Mouse (Mus musculus) adrenal gland, postnatal 25 days (tissue): ENCODE results near the gene Clstn1. TPM values are rescaled to one million over a fixed set of nuclear protein-coding genes. Genes with fewer than 3 reads are reported as not detected.
A peak's percentile ranks its signal among the peaks of the same experiment; 100 is the strongest.

Experiments used
- DNase-seq: peaks from one replicate; pipeline ENCODE4 v3.0.0; 2021; ENCODE audit warnings: mixed read lengths
- total RNA-seq: library from RNA; stranded (reverse); gene quantifications from 2 replicates; pipeline ENCODE4 v1.2.3, GENCODE M21; 2021

Gene Clstn1
- total RNA-seq, 1 experiment from 2014 or later = 83.9 TPM

DNA sequence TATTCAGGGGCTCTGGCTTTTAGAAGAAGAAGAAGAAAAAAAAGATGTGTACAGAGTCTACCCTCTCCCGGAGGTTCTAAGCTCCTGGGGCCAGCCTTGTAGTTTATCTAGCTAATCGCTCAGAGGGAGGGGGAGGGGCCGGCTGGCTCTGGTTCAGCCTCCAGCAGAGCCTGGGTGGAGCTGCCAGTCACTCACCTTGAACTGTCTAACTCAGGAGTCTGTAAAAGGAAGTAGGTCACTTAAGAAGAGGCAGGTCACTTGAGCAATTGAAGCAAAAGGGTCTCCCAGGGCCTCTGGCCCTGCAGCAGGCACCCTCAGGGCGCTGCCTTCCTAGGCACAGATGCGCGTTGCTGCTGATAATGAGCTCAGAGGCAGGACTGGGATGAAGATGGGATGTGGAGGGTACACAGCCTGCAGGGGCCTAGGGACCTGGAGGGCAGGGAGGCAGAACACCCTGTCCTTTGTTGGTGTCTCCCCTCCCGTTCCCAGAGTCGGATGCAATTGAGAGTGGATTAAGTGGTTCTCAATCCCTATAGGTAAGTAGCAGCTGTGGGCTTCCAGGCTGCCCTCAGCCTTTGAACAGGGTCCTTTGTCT is 18.7 kb upstream of the Clstn1 start:
- peak; percentile 68 for DNase-seq

DNA sequence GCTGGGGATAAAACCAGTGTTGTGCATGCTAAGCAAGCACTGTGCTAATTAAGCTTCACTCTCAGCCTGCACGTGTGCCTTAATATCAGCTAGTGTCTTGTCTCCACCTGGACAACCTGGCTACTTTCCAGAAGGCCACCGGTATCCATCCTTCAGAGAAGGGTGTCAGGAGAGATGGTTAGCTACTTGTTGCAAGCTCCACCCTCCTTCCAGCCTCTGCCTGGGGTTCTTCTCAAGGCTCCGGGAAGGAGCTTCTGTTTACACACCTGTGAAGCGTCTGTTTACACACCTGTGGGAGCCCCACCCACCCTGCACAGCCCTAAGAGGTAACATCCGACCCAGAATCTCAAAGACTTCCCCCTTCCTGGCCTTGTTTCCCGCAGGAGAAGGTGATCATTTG is 17.6 kb upstream of the Clstn1 start:
- DNase-seq = no peak

DNA sequence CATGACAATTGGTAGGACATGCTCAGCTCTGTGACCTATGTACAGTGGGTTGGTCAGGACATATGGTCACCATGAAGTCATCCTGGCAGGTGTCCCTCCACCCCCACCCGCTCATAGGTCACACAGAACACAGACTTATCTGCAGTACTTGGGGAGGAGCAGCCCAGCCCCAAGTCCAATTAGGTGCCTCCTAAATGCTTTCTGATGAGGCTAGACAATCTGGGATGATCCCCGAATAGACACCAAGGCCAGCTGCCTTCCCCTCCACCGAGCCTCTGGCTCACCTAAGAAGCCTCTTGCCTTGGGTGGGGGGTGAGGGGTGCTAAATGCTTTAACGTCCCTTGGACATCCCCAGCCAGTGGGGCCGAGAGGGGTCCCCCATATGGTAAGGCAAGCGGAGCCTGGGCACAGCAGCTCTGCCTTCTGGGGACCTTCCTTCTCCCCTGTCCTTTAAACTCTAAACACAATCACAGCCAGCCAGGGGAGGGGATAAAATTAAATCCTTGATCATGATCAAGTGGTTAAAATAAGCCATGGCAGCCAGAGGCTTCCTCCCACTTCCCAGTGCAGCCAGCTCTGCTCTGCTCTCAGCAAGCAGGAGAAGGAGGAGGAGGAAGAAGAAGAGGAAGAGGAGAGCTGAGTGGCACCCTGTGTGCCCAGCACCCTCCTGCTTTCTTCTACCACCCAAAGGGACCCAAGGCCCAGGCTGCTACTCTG is 16.3 kb upstream of the Clstn1 start:
- DNase-seq = no peak

DNA sequence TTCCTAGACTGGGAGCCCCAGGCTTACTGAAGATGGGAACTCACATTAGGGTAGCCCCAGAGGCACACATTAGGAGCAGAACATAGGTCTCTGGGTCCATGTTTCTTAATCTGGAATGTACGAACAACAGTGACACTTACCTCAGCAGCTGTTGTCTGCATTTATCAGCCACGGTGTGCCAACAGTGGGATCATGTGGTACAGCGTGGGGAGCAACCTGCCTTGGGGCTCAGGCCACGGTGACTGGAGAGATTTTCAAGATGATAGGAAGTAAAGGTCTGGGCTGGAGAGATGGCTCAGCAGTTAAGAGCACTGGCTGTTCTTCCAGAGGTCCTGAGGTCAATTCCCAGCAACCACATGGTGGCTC is 15.8 kb upstream of the Clstn1 start:
- no peak for DNase-seq

DNA sequence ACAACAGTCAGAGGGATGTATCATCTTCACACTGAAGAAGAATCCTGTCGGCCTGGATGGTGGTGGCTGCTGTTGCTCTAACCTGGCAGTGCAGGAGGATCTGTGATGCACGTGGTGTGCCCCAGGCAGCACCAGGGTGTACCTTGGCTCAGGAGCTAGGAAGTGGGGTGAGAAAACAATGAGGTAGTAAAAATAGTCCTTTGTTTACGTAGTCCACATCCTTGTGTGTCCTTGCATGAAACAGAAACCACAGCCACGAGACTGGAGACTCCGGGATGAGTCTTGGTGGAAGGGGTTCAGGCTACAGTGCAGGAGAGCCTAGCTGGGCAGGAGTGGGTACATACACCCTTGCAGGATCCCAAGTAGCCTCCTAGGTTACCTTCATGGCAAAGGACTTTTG is 15.1 kb upstream of the Clstn1 start:
- no peak for DNase-seq

DNA sequence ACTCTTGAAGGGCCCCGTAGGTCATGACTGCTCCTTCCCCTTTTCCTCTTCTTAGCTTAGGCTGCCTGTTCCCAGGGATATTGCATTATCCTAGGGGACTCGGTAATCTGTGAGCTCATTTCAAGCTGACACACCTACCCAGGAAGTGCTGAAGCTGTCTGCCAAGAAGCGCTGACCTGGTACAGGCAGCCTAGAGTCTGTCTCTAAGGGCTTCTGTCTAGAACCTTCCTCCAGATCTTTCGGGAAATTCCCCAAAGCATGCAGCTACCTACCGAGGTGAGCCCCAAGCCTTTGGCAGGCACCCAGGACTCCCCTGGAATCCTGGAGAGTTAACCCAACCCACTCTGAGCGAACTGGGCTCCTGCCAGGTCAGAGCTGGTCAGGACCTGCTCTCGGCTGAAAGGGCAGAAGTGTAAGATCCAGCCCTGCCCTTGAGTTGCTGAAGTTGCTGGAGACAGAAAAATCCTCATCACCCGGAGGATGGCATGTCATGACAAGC is 14.6 kb upstream of the Clstn1 start:
- DNase-seq = peak; percentile 41

DNA sequence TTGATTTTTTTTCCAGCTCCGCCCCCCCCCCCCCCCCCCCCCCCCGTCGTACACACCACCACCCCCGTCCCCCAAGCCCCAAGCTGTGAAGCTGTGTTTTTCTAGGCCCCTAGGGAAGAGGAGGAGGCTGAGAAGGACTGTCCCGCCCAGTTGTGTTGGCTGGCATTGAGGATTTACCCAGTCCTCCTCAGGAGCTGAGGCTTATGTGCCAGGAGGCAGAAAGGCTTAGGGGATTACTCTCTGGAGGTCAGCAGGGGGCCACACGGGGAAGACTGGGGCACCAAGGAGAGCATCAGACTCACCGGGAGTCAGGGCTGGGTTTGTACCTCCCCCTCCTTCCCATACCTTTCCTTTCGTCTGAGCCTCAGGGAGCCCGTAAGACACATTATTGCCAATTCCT is 13.8 kb upstream of the Clstn1 start:
- no peak for DNase-seq

DNA sequence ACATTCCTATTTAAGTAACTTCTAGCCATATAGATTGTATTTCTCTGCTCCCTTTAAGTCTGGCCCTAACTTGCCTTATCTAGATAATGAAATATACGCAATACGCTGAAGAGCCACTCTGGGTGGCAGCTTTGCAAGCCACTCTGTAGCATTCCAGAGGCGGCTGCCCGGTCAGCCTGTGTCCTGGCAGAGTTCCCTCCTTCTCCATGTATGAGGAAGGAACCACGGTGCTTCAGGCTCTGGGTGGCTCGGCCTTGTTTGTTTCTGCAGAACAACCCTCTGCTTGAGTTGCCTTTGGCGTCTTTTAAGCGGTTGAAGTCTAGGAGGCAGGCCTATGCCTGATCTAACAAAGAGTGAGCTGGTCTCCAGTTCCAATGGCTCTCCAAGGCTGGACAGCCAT is 13.4 kb upstream of the Clstn1 start:
- no peak for DNase-seq

DNA sequence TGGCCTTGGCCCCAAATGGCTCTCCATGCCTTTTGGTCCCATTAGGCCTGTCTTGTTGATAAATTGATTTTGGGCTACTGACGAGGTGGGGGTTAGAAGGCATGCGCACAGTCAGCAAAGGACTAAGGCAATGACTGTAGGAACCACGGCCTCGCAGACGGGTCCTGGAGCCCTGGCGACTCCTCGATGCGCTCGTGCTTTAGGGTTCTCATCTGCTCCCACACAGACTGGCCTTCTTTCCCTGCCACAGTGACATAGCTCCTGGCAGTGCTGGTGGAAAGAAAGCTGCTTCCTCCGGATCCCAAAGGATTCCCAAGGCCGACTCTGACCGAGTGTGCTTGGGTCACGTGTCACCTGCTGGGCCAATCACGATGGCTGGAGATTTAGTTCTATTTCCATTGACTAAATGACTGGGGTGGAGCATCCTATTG is 11.9 kb upstream of the Clstn1 start:
- DNase-seq = peak; percentile 42

DNA sequence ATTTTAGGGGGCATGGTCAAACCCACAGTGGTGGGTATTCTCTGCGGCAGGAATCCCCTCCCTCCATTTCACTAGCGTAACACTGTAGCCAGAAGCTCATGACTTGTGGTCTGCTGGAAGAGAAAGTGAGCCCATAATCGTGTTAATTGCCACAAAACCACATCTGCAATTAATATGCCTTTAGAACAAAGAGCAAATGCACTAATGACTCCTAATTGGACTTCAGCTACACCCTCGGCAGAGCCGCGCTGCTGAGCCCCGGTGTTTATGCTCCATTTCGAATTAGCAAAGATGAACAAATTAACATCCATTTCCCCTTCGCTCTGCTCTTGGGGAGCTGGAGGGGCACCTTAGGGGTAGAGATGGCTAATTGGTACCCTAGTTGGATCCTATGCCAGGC is 10.2 kb upstream of the Clstn1 start:
- DNase-seq = no peak

DNA sequence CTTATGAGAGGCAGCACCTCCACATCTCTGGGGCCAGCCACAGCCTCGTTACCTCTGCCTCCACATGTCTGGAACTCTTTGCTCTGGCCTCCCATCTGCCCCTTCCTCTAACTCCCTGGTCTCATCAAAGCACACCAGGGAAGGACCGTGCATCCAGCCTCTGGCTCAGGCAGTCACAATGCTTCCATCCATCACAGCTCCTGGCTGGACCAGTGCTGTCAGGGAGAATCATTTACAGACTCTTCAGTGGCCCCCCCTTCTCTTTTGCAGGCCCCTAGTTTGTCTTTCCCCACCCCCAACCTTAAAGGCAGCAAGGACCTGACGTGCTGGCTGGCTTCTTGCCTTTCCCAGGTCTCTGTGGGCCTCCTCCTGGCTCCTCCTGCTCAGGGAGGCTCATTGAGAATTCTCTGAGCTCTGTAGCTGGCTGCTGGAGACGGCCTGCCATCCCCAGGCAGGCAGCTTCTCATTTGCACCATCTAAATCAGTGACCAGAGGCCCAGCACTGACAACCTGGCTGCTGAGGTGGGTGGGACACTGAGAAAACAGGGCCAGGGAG is 9.2 kb upstream of the Clstn1 start:
- no peak for DNase-seq

DNA sequence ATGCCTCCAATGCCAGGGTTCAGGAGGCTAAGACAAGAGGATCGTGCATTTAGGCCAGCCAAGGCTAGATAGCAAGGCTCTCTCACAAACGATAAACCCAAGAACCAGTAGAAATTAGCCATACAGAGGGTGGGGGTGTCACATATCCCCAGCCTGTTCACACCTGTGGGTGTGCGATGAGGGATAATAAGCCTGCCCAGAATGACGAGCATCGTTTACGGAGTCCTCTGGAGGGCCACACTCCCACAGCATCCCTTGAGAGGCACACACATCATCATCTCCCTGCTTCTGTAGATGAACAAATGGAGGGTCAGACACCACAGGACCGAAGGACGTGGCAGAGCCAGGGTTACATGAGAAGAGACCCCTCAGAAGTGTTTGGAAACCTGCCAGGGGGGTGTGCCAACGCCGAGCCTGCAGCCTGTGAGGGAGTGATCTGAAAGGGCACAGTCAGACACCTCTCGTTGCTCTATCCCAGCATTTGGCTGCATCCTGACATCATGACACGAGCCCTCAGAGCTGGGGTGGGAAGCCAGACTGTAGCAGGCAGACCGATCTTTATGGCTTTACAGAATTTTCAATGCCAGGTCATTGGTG is 8.1 kb upstream of the Clstn1 start:
- no peak for DNase-seq

DNA sequence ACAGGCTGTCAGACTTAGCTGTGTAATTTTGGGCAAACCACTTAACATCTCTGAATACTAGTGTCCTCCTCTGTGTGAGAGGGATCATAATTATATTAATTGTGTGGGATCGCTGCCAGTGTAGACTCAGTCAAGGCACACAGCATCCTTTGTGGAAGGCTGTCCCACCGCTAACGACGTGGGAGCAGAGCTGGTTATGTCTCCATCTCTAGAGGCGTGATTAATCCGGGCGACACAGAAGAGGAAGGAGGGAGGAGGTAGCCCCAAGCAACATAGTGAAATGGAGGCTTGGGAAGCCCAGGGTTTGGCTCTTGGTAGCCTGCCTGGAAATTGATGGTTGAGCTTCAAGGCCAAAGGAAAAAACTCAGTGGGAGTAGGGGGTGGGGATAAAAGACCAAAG is 7.4 kb upstream of the Clstn1 start:
- no peak for DNase-seq

DNA sequence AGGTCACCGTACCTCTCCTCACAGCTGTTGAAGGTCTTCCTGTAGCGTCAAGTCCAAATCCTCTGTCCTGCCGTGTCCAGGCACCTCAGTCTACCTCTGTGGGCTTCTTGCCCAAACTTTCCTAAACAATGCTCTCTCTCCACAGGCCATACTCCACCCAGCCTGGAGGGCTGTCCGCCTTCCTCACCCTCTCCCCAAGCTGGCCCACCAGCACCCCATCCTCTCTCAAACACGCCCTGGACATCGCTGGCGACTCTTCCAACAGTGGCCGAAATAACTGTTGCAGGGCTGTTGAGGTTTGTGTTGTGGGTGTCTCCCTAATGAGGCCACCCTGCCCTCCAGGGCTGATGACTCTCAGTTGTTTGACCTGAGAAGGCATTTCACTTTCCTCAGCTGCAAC is 1.0 kb upstream of the Clstn1 start:
- no peak for DNase-seq

DNA sequence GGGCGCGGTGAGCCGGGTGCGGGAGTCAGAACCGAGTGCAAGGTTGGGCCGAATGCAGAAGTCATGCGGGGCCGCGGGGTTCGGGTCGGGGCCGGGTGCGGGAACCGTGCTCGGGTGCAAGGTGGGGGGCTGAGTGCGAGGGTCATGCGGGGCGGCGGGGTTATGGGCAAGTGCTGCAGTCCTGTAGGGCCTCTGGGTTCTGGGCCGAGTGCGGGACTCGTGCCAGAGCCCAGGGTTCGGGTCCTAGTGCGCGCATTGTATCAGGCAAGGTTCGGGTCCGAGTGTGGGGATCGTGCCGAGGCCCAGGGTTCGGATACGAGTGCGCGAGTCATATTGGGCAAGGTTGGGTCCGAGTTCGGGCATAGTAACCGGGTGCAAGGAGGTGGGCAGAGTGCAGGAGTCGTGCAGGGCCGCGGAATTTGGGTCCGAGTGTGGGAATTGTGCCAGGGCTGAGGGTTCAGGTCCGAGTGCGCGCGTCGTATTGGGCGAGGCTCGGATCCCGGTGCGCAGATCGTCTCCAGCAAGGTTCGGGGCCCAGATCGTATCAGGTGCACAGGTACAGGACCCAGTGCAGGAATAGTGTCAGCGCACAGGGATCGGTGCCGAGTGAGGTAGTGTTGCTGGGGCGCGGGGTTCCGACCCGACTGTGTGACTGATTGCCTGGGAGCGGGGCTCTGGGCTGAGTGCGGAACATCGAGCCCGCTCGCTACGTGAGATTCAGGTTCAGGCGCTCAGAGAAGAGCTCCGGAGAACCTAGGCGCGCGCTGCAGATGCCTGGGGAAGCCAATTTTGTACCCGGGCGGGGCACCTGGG is 721 bp downstream of the Clstn1 start:
- peak; percentile 40 for DNase-seq

DNA sequence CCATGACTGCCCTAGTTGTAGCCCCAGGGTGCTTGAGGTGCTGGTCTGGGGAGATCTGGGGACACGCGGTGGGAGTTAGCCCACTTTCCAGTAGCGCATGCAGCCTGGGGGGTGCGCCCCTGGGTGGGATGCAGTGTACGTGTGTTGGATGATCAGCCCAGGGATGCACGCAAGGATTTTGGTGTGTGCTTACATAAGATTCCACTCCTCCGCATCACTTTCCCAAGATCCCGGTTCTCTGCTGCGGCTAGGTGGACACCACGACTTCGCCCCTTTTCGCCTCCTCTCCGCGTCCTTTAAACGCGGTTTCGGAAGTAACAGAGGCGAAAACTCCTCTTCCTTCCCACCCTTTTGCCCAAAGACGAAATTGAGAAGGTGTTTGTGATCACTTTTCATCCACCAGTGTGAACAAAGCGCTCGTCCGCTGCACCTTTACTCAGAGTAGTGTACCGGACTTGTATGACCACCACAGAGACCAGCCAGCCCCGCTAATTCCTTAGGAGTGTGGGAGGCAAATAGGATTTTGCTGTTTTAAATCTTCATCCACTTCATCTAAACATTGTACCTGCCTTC is 1.4 kb downstream of the Clstn1 start:
- no peak for DNase-seq

DNA sequence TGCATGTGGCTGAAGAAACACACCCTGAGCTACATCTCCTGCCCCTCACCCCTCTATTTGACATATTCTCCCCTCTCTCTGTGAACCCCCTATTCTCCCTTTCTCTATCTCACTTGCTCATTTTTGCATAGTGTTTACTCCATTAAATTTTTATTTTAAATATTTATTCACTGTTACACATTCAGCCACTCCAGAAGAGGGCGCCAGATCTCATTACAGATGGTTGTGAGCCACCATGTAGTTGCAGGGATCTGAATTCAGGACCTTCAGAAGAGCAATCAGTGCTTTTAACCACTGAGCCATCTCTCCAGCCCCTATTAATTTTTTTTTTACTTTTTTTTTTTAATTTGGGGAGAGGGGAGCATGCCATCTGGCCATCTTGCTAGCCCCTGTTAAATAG is 3.9 kb downstream of the Clstn1 start:
- no peak for DNase-seq

DNA sequence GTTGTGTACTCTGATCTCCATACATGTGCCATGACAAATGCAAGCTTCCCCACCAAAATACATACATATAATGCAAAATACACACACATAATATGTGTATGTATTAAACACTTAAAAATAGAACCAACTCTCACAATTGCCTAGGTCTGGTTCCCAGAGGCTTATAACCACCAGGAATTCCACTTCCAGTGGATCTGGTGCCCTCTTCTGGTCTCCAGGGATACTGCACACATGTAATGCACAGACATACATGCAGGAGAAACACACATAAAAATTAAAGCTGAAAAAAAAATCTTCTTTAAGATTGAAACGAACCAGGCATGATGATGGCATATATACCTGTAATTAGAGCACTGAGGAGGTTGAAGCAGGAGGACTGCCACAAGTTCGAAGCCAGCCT is 5.2 kb downstream of the Clstn1 start:
- no peak for DNase-seq

DNA sequence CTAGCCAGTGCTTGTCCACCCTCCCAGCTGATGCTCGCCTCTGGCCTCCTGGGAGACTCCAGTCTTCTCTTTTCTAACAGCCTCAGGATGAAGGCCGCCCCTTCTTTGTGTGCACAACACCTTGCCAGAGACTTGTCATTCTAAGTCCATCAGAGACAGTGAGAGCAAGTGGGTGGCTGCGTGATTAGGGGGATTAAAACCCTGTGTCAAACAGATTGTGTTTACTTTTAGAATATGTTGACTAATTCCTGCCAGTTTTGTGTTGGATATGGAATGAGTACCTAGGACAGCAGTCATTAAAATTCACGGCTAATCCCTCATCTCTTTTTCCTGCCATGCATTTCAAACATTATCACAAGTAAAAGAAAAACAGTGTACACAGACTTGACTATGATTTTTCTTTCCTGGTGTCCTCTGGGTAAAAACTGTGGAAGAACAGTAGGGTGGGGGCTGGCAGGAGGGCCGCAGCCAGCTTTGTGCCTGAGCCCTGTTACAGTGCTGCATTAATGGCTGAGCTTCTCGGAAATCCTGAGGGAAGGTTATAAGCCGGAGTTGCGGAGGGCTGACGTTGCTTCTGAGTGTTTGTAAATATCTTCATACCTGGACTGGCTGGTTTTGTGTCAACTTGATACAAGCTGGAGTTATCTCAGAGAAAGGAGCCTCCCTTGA is 8.8 kb downstream of the Clstn1 start:
- DNase-seq = no peak

DNA sequence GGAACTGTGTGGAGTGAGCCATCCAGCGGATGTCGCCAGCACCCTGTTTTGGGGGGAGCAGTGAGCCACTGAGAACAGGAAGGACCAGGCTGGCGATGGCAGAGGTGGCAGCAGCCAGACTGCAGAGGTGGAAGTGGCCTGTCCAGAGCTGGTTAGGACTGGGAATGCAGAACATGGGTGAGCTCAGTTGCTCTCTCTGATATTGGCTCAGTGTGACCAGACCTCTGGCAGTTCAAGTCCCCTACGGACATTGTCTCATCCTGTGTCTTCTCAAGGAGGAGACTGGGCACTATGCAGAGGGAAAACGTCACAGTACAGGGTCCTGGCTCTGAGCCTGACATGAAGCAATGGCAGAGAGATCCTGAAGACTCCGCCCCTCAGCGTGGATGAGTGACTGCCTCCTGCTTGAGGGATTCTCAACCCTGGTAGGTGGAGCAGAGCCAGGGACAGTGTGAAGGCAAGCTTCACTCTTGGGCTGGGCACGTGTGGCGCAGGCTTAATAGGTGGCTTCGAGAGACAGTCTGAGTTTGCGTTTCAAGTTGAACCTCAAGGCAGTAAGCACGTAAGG is 11.5 kb downstream of the Clstn1 start:
- no peak for DNase-seq

DNA sequence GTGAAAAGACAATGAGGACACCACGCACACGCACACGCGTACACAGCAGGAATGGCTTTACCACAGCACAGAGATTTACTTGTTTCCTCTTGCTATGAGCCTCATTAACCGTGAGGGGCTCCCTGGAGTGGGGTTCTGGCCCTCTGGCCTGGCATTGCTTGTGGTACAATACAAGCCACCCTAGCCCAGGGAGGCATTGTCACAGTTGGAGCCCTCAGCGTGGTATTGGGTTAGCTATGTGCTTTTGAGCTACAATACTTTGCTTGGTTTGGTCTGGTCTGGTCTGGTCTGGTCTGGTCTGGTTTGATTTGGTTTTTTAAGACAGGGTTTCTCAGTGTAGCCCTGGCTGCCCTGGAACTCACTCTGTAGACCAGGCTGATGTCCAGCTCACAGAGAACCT is 13.3 kb downstream of the Clstn1 start:
- DNase-seq = no peak
